Mouse (Mus musculus): ENCODE measurements around the gene 4930583I09Rik. TPM values are rescaled to one million over a fixed set of nuclear protein-coding genes. Genes with fewer than 3 reads are reported as not detected.

4930583I09Rik gene
- total and polyA plus RNA-seq, 2 experiments from 2014 or later = not detected

GRCm38 (mm10) chr17:64827482-64827881, 8.4 kb downstream of the 4930583I09Rik start:
- Histone ChIP-seq H3K4me2 (ENCODE audit: low read depth, low read length, poor library complexity, severe bottlenecking) (no peak overlapping the region), H3K36me3 (ENCODE audit: insufficient read depth, low read length) (no peaks in the 10 kb centered on the region), H3K4me3 (ENCODE audit: low read depth, low read length) (no peak overlapping the region), H3K27ac (ENCODE audit: low read depth, low read length) (no peak overlapping the region), H3K4me1 (ENCODE audit: insufficient read depth, low read length) (0 out of 2 replicates have a peak, but pooled peaks cover 3% of the 10 kb centered on the region), H3K27me3 (ENCODE audit: insufficient read depth, low read length) (no peaks in the 10 kb centered on the region), H3K9ac (replicated peaks; ENCODE audit: low read length, poor library complexity, severe bottlenecking) (no peak overlapping the region), H3K9me3 (ENCODE audit: low read length) (no peaks in the 10 kb centered on the region)
- no peak for TF ChIP-seq CTCF (IDR thresholded peaks at IDR 0.05)
- WGBS = 83% methylated on average over 5 of the region's 5 CpGs
- DNase-seq (ENCODE audit: low spot score) (no peak), ATAC-seq (ENCODE audit: low FRiP score) (no peak)

GRCm38 (mm10) chr17:64826843-64827242, 9.0 kb downstream of the 4930583I09Rik start:
- Histone ChIP-seq H3K27me3 (ENCODE audit: insufficient read depth, low read length) (no peaks in the 10 kb centered on the region), H3K36me3 (ENCODE audit: insufficient read depth, low read length) (no peaks in the 10 kb centered on the region), H3K27ac (ENCODE audit: low read depth, low read length) (0 out of 2 replicates have a peak overlapping the region, but pooled peaks have one; percentile 9), H3K4me3 (ENCODE audit: low read depth, low read length) (no peak overlapping the region), H3K4me1 (ENCODE audit: insufficient read depth, low read length) (0 out of 2 replicates have a peak, but pooled peaks cover 3% of the 10 kb centered on the region), H3K9me3 (ENCODE audit: low read length) (no peaks in the 10 kb centered on the region), H3K9ac (replicated peaks; ENCODE audit: low read length, poor library complexity, severe bottlenecking) (no peak overlapping the region), H3K4me2 (ENCODE audit: low read depth, low read length, poor library complexity, severe bottlenecking) (no peak overlapping the region)
- no peak for TF ChIP-seq CTCF (IDR thresholded peaks at IDR 0.05)
- 51% methylated on average over 4 of the region's 4 CpGs for WGBS
- ATAC-seq (ENCODE audit: low FRiP score) (no peak), DNase-seq (ENCODE audit: low spot score) (no peak)

- no peak for TF ChIP-seq CTCF (IDR thresholded peaks at IDR 0.05)
- H3K4me1 ChIP-seq (ENCODE audit: insufficient read depth, low read length) = 0 out of 2 replicates have a peak, but pooled peaks cover 3% of the 10 kb centered on the region
- H3K27me3 ChIP-seq (ENCODE audit: insufficient read depth, low read length) = no peaks in the 10 kb centered on the region
- H3K9me3 ChIP-seq (ENCODE audit: low read length) = no peaks in the 10 kb centered on the region
- ATAC-seq (ENCODE audit: low FRiP score) (no peak), DNase-seq (ENCODE audit: low spot score) (no peak)
- no peak overlapping the region for H3K4me3 ChIP-seq (ENCODE audit: low read depth, low read length)
- no peak overlapping the region for H3K4me2 ChIP-seq (ENCODE audit: low read depth, low read length, poor library complexity, severe bottlenecking)
- no peaks in the 10 kb centered on the region for H3K36me3 ChIP-seq (ENCODE audit: insufficient read depth, low read length)
- WGBS = 88% methylated on average over 5 of the region's 5 CpGs
- H3K27ac ChIP-seq (ENCODE audit: low read depth, low read length) = no peak overlapping the region
- H3K9ac ChIP-seq (replicated peaks; ENCODE audit: low read length, poor library complexity, severe bottlenecking) = no peak overlapping the region
Observed at GRCm38 (mm10) chr17:64822561-64822960, 13.3 kb downstream of the 4930583I09Rik start.

GRCm38 (mm10) chr17:64820841-64821593, 14.9 kb downstream of the 4930583I09Rik start:
- Histone ChIP-seq H3K36me3 (ENCODE audit: insufficient read depth, low read length) (no peaks in the 10 kb centered on the region), H3K27me3 (ENCODE audit: insufficient read depth, low read length) (no peaks in the 10 kb centered on the region), H3K4me3 (ENCODE audit: low read depth, low read length) (no peak overlapping the region), H3K27ac (ENCODE audit: low read depth, low read length) (no peak overlapping the region), H3K4me2 (ENCODE audit: low read depth, low read length, poor library complexity, severe bottlenecking) (no peak overlapping the region), H3K9me3 (ENCODE audit: low read length) (no peaks in the 10 kb centered on the region), H3K9ac (replicated peaks; ENCODE audit: low read length, poor library complexity, severe bottlenecking) (no peak overlapping the region), H3K4me1 (ENCODE audit: insufficient read depth, low read length) (no peaks in the 10 kb centered on the region)
- no peak for ATAC-seq (ENCODE audit: low FRiP score)
- TF ChIP-seq CTCF (IDR thresholded peaks at IDR 0.05) = no peak
- WGBS = 92% methylated on average over 7 of the region's 7 CpGs
- DNase-seq (ENCODE audit: low spot score) = no peak

GRCm38 (mm10) chr17:64816298-64816697, 19.6 kb downstream of the 4930583I09Rik start:
- no peak overlapping the region for H3K4me2 ChIP-seq (ENCODE audit: low read depth, low read length, poor library complexity, severe bottlenecking)
- no peaks in the 10 kb centered on the region for H3K36me3 ChIP-seq (ENCODE audit: insufficient read depth, low read length)
- no peak overlapping the region for H3K4me3 ChIP-seq (ENCODE audit: low read depth, low read length)
- H3K9ac ChIP-seq (replicated peaks; ENCODE audit: low read length, poor library complexity, severe bottlenecking) = no peak overlapping the region
- no peak for ATAC-seq (ENCODE audit: low FRiP score)
- WGBS = 93% methylated on average over 3 of the region's 3 CpGs
- no peaks in the 10 kb centered on the region for H3K9me3 ChIP-seq (ENCODE audit: low read length)
- TF ChIP-seq CTCF (IDR thresholded peaks at IDR 0.05) = no peak
- no peak overlapping the region for H3K27ac ChIP-seq (ENCODE audit: low read depth, low read length)
- H3K27me3 ChIP-seq (ENCODE audit: insufficient read depth, low read length) = no peaks in the 10 kb centered on the region
- no peaks in the 10 kb centered on the region for H3K4me1 ChIP-seq (ENCODE audit: insufficient read depth, low read length)
- no peak for DNase-seq (ENCODE audit: low spot score)

GRCm38 (mm10) chr17:64815806-64816205, 20.1 kb downstream of the 4930583I09Rik start:
- Histone ChIP-seq H3K27me3 (ENCODE audit: insufficient read depth, low read length) (no peaks in the 10 kb centered on the region), H3K4me1 (ENCODE audit: insufficient read depth, low read length) (no peaks in the 10 kb centered on the region), H3K27ac (ENCODE audit: low read depth, low read length) (no peak overlapping the region), H3K9ac (replicated peaks; ENCODE audit: low read length, poor library complexity, severe bottlenecking) (no peak overlapping the region), H3K9me3 (ENCODE audit: low read length) (no peaks in the 10 kb centered on the region), H3K36me3 (ENCODE audit: insufficient read depth, low read length) (no peaks in the 10 kb centered on the region), H3K4me3 (ENCODE audit: low read depth, low read length) (no peak overlapping the region), H3K4me2 (ENCODE audit: low read depth, low read length, poor library complexity, severe bottlenecking) (no peak overlapping the region)
- DNase-seq (ENCODE audit: low spot score) = peak; percentile 18
- no peak for ATAC-seq (ENCODE audit: low FRiP score)
- TF ChIP-seq CTCF (IDR thresholded peaks at IDR 0.05) = no peak
- 63% methylated on average over 2 of the region's 2 CpGs for WGBS
